Comparison of ENCODE assay signal across 8 mouse cellular contexts in the genomic region with DNA sequence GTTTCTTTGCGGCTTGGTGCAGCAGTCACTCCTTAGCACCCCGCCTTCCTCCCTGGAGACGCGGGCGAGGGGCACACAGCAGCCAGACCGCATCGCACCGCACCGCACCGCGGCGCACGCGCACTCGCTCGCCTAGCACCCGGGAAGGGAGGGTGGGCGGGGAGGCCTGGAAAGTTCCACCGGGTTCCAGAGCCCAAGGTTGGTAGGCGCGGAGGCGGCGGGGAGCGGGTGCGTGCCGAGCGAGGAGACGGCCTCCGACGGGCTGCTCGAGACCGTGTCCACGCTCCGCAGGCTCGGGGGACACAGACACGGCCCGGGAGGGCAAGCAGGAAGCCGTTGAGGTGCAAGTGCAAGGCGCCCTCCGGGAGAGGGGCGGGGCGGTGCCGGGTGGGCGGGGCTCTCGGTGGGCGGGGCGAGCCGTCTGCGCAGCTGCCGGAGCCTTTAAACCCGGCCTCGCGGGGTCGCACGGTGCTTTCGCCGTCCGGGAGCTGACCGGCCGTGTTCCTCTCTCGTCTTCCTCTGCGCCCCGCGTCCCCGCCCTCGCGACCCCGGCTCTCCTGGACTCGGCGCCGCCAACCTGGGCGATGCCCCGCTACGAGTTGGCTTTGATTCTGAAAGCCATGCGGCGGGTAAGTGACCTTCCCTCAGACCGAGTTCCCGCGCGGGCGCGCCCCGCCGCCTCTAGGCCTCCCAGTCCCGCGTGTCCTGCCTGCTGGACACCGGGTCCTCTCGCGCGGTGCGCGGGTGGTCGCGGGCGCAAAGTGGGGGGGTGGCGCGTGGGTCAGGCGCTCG. TPM values are rescaled to one million over a fixed set of nuclear protein-coding genes. Genes with fewer than 3 reads are reported as not detected.
A peak's percentile ranks its signal among the peaks of the same experiment; 100 is the strongest.
DNase-seq lines count a peak whose midpoint lies in the region; ATAC-seq lines count a peak whose summit lies in the region.

A gene (plus strand): TSS at position 419 of the 792 bp plus-strand sequence.
A gene (plus strand): TSS at position 465 of the 792 bp plus-strand sequence.
A gene (plus strand): TSS at position 471 of the 792 bp plus-strand sequence.

- H3K9ac ChIP-seq in intestine, embryonic 14.5 days (ENCODE audit: low read length): peak within 1 kb of the TSS; percentile 59

- ATAC-seq in intestine, embryonic 14.5 days (replicated peaks; ENCODE audit: low FRiP score, low TSS enrichment, low read depth): peak; percentile 93
- peak; percentile 79 for ATAC-seq in megakaryocyte-erythroid progenitor cell, adult 5-6 weeks (replicated peaks; ENCODE audit: low FRiP score, low TSS enrichment, poor library complexity, severe bottlenecking)

- peak within 1 kb of the TSS; percentile 67 for H3K4me2 ChIP-seq in intestine, embryonic 14.5 days (ENCODE audit: low read length)

- DNase-seq in adrenal gland, adult 2 months: peak; percentile 94
- peak; percentile 91 for DNase-seq in embryo, embryonic 11 days
- peak; percentile 89 for DNase-seq in gastrocnemius, postnatal 25 days
- DNase-seq in intestine, embryonic 14.5 days (ENCODE audit: low spot score): peak; percentile 99
- peak; percentile 85 to 86 for DNase-seq in left cerebral cortex, postnatal 14 days (ENCODE audit: low spot score in 2 of 2)
- peak; percentile 83 for DNase-seq in right cerebral cortex, postnatal 14 days
- DNase-seq in urinary bladder, postnatal 25 days (ENCODE audit: low spot score): peak; percentile 80

- H3K27me3 ChIP-seq in intestine, embryonic 14.5 days (replicated peaks; ENCODE audit: control insufficient read depth, insufficient read depth, low read length): no peaks in the 10 kb centered on the region

- peak within 1 kb of the TSS; percentile 69 for H3K27ac ChIP-seq in intestine, embryonic 14.5 days (ENCODE audit: low read depth)

- WGBS in intestine, embryonic 14.5 days: 0% methylated on average over 83 of the region's 99 CpGs

- H3K4me3 ChIP-seq in intestine, embryonic 14.5 days (ENCODE audit: low read depth, low read length): peak within 1 kb of the TSS; percentile 94

- H3K4me1 ChIP-seq in intestine, embryonic 14.5 days (replicated peaks; ENCODE audit: control insufficient read depth, insufficient read depth, low read length): peaks cover 18% of the 10 kb centered on the region

- peaks cover 6% of the 10 kb centered on the region; the same call in 1 of the 2 replicates for H3K9me3 ChIP-seq in intestine, embryonic 14.5 days (ENCODE audit: control insufficient read depth, low read length)

- peaks cover 16% of the 10 kb centered on the region for H3K36me3 ChIP-seq in intestine, embryonic 14.5 days (ENCODE audit: control insufficient read depth, insufficient read depth, low read length)

- intact Hi-C loops in left cerebral cortex, postnatal 14 days (cut with DNase I): loop anchor here (2.0 to 5.0 kb wide), 4 partner anchors 96 to 229 kb away; no protein-coding TSS in a partner anchor

RNA-seq across cellular contexts. Expression of the first gene that starts in this region (rescaled TPM):
- 10 to 100 TPM; 94.1 to 98.5 TPM for total RNA-seq in adrenal gland, adult 2 months (2021)
- 26.7 and 26.8 TPM in 2 replicates for polyA plus RNA-seq in adrenal gland, adult 2 months (2012; rRNA removed)
- 10 to 100 TPM; 18.2 to 20.8 TPM for total RNA-seq in gastrocnemius, postnatal 25 days (2021)
- 114 and 122 TPM in 2 replicates for polyA plus RNA-seq in intestine, embryonic 14.5 days (2014; fragmentation: Nextera tagmentation; extraction: Ambion mirVana)
- 10 to 100 TPM; 49.0 to 50.6 TPM for total RNA-seq in left cerebral cortex, postnatal 14 days (2021)
- total RNA-seq in megakaryocyte-erythroid progenitor cell, adult 5-6 weeks (2014; fragmentation: Nextera tagmentation): 36.9 and 49.2 TPM in 2 replicates
- total RNA-seq in megakaryocyte-erythroid progenitor cell, adult 5-6 weeks (2017): 30.0 and 49.8 TPM in 2 replicates

RNA-seq across cellular contexts. Expression of the second gene that starts in this region (rescaled TPM):
- not detected for total RNA-seq in adrenal gland, adult 2 months (2021)
- polyA plus RNA-seq in adrenal gland, adult 2 months (2012; rRNA removed): 7.5 and 8.0 TPM in 2 replicates
- not detected for total RNA-seq in gastrocnemius, postnatal 25 days (2021)
- not detected in 2 replicates for polyA plus RNA-seq in intestine, embryonic 14.5 days (2014; fragmentation: Nextera tagmentation; extraction: Ambion mirVana)
- under 1 TPM in 1 of 2 experiments, not detected in 1; 0.40 TPM for total RNA-seq in left cerebral cortex, postnatal 14 days (2021)
- total RNA-seq in megakaryocyte-erythroid progenitor cell, adult 5-6 weeks (2014; fragmentation: Nextera tagmentation): not detected in 2 replicates
- total RNA-seq in megakaryocyte-erythroid progenitor cell, adult 5-6 weeks (2017): not detected in 2 replicates

RNA-seq across cellular contexts. Expression of the third gene that starts in this region (rescaled TPM):
- 10 to 100 TPM; 23.6 to 46.6 TPM for total RNA-seq in adrenal gland, adult 2 months (2021)
- 1.5 and 2.6 TPM in 2 replicates for polyA plus RNA-seq in adrenal gland, adult 2 months (2012; rRNA removed)
- 1 to 10 TPM; 5.6 to 5.9 TPM for total RNA-seq in gastrocnemius, postnatal 25 days (2021)
- polyA plus RNA-seq in intestine, embryonic 14.5 days (2014; fragmentation: Nextera tagmentation; extraction: Ambion mirVana): 8.4 and 9.1 TPM in 2 replicates
- total RNA-seq in left cerebral cortex, postnatal 14 days (2021): 10 to 100 TPM; 13.8 to 15.1 TPM
- 5.0 and 5.2 TPM in 2 replicates for total RNA-seq in megakaryocyte-erythroid progenitor cell, adult 5-6 weeks (2014; fragmentation: Nextera tagmentation)
- total RNA-seq in megakaryocyte-erythroid progenitor cell, adult 5-6 weeks (2017): 4.4 and 7.2 TPM in 2 replicates

Comparison
In these comparisons a context has a peak if more than half of its experiments do, and no peak if none do; other contexts are left out.
1. Peak in every context shown above with its lines: DNase-seq, ATAC-seq, H3K4me3 ChIP-seq and H3K27ac ChIP-seq.